Mouse (Mus musculus): ENCODE measurements around the gene Cdc42ep1. TPM values are rescaled to one million over a fixed set of nuclear protein-coding genes. Genes with fewer than 3 reads are reported as not detected.
A peak's percentile ranks its signal among the peaks of the same experiment; 100 is the strongest.

Cdc42ep1 gene
- polyA plus RNA-seq, 1 experiment from 2014 or later, result 101 TPM

GRCm38 (mm10) chr15:78809739-78810138 is 32.7 kb upstream of the Cdc42ep1 start:
- WGBS, result 44% methylated on average over 9 of the region's 9 CpGs
- Histone ChIP-seq H3K4me3 (ENCODE audit: low read depth, low read length) (no peak overlapping the region), H3K36me3 (ENCODE audit: insufficient read depth) (no peaks in the 10 kb centered on the region), H3K4me2 (no peak overlapping the region), H3K9ac (no peak overlapping the region), H3K27me3 (ENCODE audit: insufficient read depth, low read length) (no peaks in the 10 kb centered on the region), H3K4me1 (ENCODE audit: insufficient read depth) (peaks cover 6% of the 10 kb centered on the region; the same call in 1 of the 2 replicates), H3K9me3 (ENCODE audit: low read depth, low read length) (no peaks in the 10 kb centered on the region), H3K27ac (ENCODE audit: low read depth) (no peak overlapping the region)
- TF ChIP-seq CTCF (IDR thresholded peaks at IDR 0.05; ENCODE audit: low read depth), result no peak
- DNase-seq (no peak), ATAC-seq (ENCODE audit: insufficient read depth) (no peak)

DNA sequence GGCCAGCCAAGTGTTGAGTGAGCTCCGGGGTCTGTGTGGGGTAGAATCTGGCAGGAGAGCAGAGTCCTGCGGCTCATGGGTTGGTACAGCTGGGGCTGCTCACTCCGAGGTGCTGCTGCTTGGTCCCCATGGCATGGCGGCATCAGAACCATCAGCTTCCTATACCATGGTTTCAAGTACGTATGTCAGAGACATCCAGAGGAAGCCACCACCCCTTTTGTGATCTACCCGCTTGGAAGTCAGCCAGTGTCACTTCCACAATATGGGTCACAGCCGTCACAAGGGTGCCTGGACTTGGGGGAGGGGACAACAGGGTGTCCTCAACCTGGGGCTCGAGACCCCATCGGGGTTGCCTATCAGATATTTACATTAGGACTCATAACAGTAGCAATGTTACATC is 32.3 kb upstream of the Cdc42ep1 start:
- no peak for TF ChIP-seq CTCF (IDR thresholded peaks at IDR 0.05; ENCODE audit: low read depth)
- Histone ChIP-seq H3K27ac (ENCODE audit: low read depth) (no peak overlapping the region), H3K9ac (no peak overlapping the region), H3K4me3 (ENCODE audit: low read depth, low read length) (no peak overlapping the region), H3K9me3 (ENCODE audit: low read depth, low read length) (no peaks in the 10 kb centered on the region), H3K4me2 (no peak overlapping the region), H3K27me3 (ENCODE audit: insufficient read depth, low read length) (no peaks in the 10 kb centered on the region), H3K4me1 (ENCODE audit: insufficient read depth) (peaks cover 6% of the 10 kb centered on the region; the same call in 1 of the 2 replicates), H3K36me3 (ENCODE audit: insufficient read depth) (no peaks in the 10 kb centered on the region)
- no peak for ATAC-seq (ENCODE audit: insufficient read depth)
- whole genome bisulfite sequencing, result 44% methylated on average over 9 of the region's 9 CpGs
- no peak for DNase-seq

- 84% methylated on average over 4 of the region's 4 CpGs for WGBS
- TF ChIP-seq CTCF (IDR thresholded peaks at IDR 0.05; ENCODE audit: low read depth), result no peak
- H3K4me2 ChIP-seq, result no peak overlapping the region
- peaks cover 6% of the 10 kb centered on the region; the same call in 1 of the 2 replicates for H3K4me1 ChIP-seq (ENCODE audit: insufficient read depth)
- H3K9ac ChIP-seq, result no peak overlapping the region
- H3K36me3 ChIP-seq (ENCODE audit: insufficient read depth), result no peaks in the 10 kb centered on the region
- no peak for ATAC-seq (ENCODE audit: insufficient read depth)
- DNase-seq, result no peak
- no peaks in the 10 kb centered on the region for H3K27me3 ChIP-seq (ENCODE audit: insufficient read depth, low read length)
- no peak overlapping the region for H3K4me3 ChIP-seq (ENCODE audit: low read depth, low read length)
- H3K9me3 ChIP-seq (ENCODE audit: low read depth, low read length), result no peaks in the 10 kb centered on the region
- no peak overlapping the region for H3K27ac ChIP-seq (ENCODE audit: low read depth)
Measured at GRCm38 (mm10) chr15:78813603-78814002, 28.8 kb upstream of the Cdc42ep1 start.

DNA sequence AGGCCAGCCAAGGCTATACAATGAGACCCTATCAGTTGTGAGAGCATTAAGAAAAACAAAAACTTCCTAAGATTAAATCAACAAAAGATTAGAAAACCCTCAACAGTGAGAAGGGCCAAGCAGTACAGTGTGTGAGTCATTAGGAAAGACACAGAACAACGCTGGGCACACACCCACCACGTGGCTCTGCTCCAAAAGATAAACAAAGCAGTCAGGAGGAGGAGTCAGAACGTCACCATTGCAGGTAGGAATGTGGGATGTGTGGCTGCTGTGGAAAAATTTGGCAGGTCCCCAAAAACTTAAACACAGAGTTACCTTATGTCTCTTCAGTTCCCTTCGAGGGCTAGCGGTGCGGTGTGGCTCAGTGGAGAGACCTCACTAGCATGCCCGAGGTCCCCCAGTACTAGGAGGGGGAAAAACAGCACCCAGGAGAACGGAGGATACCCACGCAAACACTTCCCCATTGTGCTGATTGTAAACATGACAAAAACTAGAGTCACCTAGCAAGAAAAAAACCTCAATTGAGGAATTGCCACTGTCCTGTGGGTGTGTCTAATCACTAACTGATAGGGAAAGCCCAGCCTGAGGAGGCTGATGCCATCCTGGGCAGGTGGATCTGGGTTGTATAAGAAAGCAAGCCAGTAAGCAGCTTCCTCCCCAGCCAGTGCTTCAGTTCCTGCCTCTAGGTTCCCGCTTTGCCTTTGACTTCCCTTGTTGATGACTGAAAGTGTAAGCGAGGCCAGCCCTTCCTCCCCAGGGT is 26.9 kb upstream of the Cdc42ep1 start:
- Histone ChIP-seq H3K27me3 (ENCODE audit: insufficient read depth, low read length) (no peaks in the 10 kb centered on the region), H3K27ac (ENCODE audit: low read depth) (peak overlapping the region; percentile 62; the same call in 1 of the 2 replicates), H3K4me1 (ENCODE audit: insufficient read depth) (no peaks in the 10 kb centered on the region), H3K9me3 (ENCODE audit: low read depth, low read length) (no peaks in the 10 kb centered on the region), H3K36me3 (ENCODE audit: insufficient read depth) (no peaks in the 10 kb centered on the region), H3K4me3 (ENCODE audit: low read depth, low read length) (no peak overlapping the region), H3K4me2 (no peak overlapping the region), H3K9ac (no peak overlapping the region)
- 31% methylated on average over 11 of the region's 11 CpGs for WGBS
- peak; percentile 79 for DNase-seq
- no peak for TF ChIP-seq CTCF (IDR thresholded peaks at IDR 0.05; ENCODE audit: low read depth)
- peak; percentile 82 for ATAC-seq (ENCODE audit: insufficient read depth)

DNA sequence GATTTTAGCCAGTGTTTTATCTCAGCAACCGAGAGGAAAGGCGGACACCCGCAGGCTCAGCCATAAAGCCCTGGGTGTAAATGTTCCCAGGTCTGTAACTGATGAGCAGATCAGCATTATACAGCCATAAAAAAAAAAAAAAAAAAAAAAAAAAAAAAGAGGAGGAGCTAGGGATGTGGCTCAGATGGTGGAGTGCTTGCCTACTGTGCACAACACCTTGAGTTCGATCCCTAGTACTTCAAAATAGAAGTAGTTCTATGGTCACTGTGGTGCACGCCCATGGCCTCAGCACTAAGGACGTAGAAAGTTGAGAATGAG is 26.4 kb upstream of the Cdc42ep1 start:
- Histone ChIP-seq H3K27ac (ENCODE audit: low read depth) (peak overlapping the region; percentile 62; the same call in 1 of the 2 replicates), H3K36me3 (ENCODE audit: insufficient read depth) (no peaks in the 10 kb centered on the region), H3K4me1 (ENCODE audit: insufficient read depth) (no peaks in the 10 kb centered on the region), H3K9me3 (ENCODE audit: low read depth, low read length) (no peaks in the 10 kb centered on the region), H3K4me3 (ENCODE audit: low read depth, low read length) (no peak overlapping the region), H3K4me2 (no peak overlapping the region), H3K9ac (no peak overlapping the region), H3K27me3 (ENCODE audit: insufficient read depth, low read length) (no peaks in the 10 kb centered on the region)
- 60% methylated on average over 6 of the region's 6 CpGs for WGBS
- TF ChIP-seq CTCF (IDR thresholded peaks at IDR 0.05; ENCODE audit: low read depth), result no peak
- ATAC-seq (ENCODE audit: insufficient read depth) (no peak), DNase-seq (no peak)

DNA sequence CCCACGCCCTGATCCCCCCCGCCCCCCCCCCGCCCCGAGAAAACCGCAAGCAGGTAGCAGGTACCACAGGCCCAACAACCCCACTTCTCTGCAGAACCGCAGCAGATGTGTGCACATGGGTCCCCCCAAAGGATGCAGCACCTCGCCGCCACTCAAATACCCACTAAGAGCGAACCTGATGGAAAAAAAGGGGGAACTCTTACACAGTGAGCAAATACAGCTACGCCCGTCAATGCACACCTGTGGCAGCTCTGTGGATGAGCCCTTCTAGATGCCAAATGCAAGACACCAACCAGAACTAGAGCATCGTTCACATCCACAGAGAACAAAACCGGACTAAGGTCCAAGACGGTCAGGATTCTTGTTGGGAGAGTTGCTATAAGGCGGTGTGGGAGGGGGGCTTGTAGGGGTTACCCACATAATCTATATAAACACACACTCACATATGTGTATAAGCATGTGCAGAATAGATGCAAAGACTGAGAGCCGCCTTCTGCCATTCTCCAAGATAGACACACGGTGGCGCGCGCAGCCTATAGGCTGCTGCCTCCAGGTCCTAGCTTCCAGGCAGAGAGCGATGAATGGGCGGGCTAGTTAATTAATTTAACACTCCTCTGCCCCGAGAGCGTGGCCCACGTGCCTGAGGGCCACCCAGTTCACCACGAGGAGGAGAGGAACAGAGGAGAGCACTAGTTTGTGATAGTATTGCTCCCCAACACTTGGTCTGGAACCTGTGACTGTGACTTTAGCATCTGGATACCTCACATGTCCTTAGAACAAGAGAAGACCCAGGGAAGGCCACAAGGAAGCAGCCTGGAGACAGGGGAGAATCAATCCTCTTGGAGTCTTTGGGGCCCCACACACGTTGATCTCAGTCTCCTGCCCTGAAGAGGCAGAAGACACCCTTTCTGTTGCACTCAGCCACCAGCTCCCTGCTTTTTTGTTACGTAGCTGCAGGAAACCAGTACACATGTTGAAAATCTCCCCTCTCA is 15.9 kb upstream of the Cdc42ep1 start:
- Histone ChIP-seq H3K27ac (ENCODE audit: low read depth) (no peak overlapping the region), H3K4me2 (no peak overlapping the region), H3K9ac (no peak overlapping the region), H3K9me3 (ENCODE audit: low read depth, low read length) (no peaks in the 10 kb centered on the region), H3K27me3 (ENCODE audit: insufficient read depth, low read length) (no peaks in the 10 kb centered on the region), H3K4me1 (ENCODE audit: insufficient read depth) (peaks cover 4% of the 10 kb centered on the region), H3K4me3 (ENCODE audit: low read depth, low read length) (no peak overlapping the region), H3K36me3 (ENCODE audit: insufficient read depth) (no peaks in the 10 kb centered on the region)
- WGBS, result 17% methylated on average over 28 of the region's 28 CpGs
- DNase-seq (peak; percentile 91), ATAC-seq (ENCODE audit: insufficient read depth) (peak; percentile 76)
- peak; percentile 96 for TF ChIP-seq CTCF (IDR thresholded peaks at IDR 0.05; ENCODE audit: low read depth)

DNA sequence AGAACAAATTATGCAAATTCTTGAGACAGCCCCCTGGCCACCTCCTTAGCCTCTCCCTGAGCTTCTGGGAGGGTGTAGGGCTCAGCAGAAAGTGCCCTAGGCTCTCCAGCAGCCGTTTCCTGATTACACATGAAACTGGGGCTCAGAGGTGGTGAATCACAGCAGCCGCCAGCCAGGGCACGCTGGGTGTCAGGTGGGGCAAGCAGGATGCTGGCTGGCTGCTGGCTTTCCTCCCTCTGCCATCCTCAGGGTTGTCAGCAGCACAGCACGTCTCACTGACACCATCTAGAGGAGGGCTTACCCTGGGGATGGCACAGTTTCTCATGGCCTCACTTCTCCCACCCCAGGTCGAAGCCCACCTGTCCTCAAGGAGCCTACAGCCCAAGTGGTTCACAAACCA is 14.1 kb upstream of the Cdc42ep1 start:
- Histone ChIP-seq H3K27me3 (ENCODE audit: insufficient read depth, low read length) (no peaks in the 10 kb centered on the region), H3K4me3 (ENCODE audit: low read depth, low read length) (no peak overlapping the region), H3K4me1 (ENCODE audit: insufficient read depth) (peaks cover 20% of the 10 kb centered on the region), H3K9ac (peak overlapping the region; percentile 13; the same call in 1 of the 2 replicates), H3K27ac (ENCODE audit: low read depth) (0 out of 2 replicates have a peak overlapping the region, but pooled peaks have one; percentile 20), H3K9me3 (ENCODE audit: low read depth, low read length) (no peaks in the 10 kb centered on the region), H3K36me3 (ENCODE audit: insufficient read depth) (no peaks in the 10 kb centered on the region), H3K4me2 (no peak overlapping the region)
- 18% methylated on average over 5 of the region's 5 CpGs for WGBS
- no peak for DNase-seq
- TF ChIP-seq CTCF (IDR thresholded peaks at IDR 0.05; ENCODE audit: low read depth), result peak; percentile 33; the same call in 1 of the 2 replicates
- ATAC-seq (ENCODE audit: insufficient read depth), result no peak
